Mouse (Mus musculus) CH12.LX (cell line): ENCODE measurements around the gene Magi2.

Experiments
- CTCF ChIP-seq, 2 experiments: IDR thresholded peaks in 1 of 2; conservative IDR thresholded peaks in 1 of 2; 2 replicates each; pipeline ENCODE4 v1.5.1; 2011 to 2012; ENCODE audit warnings: low read depth in 2 of 2, low read length in 2 of 2, improper control_type of control experiment in 1 of 2, inconsistent platforms in 1 of 2, mild to moderate bottlenecking in 1 of 2, moderate library complexity in 1 of 2
- HCFC1 ChIP-seq: IDR thresholded peaks from 2 replicates; pipeline ENCODE4 v1.6.1; 2012; ENCODE audit warnings: low read depth, mild to moderate bottlenecking, inconsistent platforms, low read length, improper control_type of control experiment
- KAT2A ChIP-seq: IDR thresholded peaks from 2 replicates; pipeline ENCODE4 v1.6.1; 2012; ENCODE audit warnings: low read length, improper control_type of control experiment, inconsistent platforms; ENCODE audit not compliant: insufficient replicate concordance
- NELFE ChIP-seq: IDR thresholded peaks from 2 replicates; pipeline ENCODE4 v1.6.1; 2011; ENCODE audit warnings: low read depth, low read length, improper control_type of control experiment
- POLR2A ChIP-seq: IDR thresholded peaks from 2 replicates; pipeline ENCODE4 v1.6.1; 2011; ENCODE audit warnings: low read depth, mild to moderate bottlenecking, improper control_type of control experiment, low read length
- USF2 ChIP-seq: conservative IDR thresholded peaks from 2 replicates; pipeline ENCODE4 v1.6.1; 2011; ENCODE audit warnings: low read depth, low read length, improper control_type of control experiment
- ZKSCAN1 ChIP-seq: IDR thresholded peaks from 2 replicates; pipeline ENCODE4 v1.6.1; 2012; ENCODE audit warnings: low read depth, inconsistent platforms, low read length, improper control_type of control experiment, borderline replicate concordance

DNA sequence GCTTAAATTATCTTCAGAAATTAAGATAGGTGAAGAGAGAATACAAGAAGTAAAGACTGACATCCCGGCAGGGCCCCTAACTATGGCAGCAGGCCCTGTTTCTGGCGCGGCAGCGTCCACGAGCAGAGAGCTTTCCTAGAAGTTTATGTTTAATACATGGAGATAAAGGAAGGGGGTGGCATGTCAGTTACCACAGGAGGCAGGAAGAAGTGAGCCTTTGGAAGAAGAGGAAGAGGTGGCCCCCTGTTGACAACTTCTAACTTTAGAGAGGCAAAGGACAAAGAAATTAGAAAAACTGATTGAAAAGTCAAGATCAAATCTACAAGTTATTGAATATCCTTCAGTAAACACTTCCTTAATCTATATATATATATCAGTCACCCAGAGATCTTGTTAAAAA is 1281.8 kb downstream of the Magi2 start:
- TF ChIP-seq HCFC1 (no peak), POLR2A (no peak), NELFE (no peak), CTCF (conservative IDR thresholded peaks at IDR 0.05 in 1 of 2, IDR thresholded peaks at IDR 0.05 in 1 of 2; ENCODE audit: low read depth in 2 of 2, low read length in 2 of 2) (no peak), USF2 (no peak), ZKSCAN1 (no peak), KAT2A (no peak)
